Mouse (Mus musculus) induced T-regulatory cell, adult 2 months (primary cell): ENCODE measurements around the gene Gm21981.

Source experiments
- DNase-seq: peaks from one replicate; pipeline ENCODE4 v3.0.0-alpha.2; 2012; ENCODE audit warnings: low read depth

Gm21981 gene

GRCm38 (mm10) chr17:47694442-47694502 is at the start of gene Gm21981:
Gene Gm21981, minus strand, starts transcription at chr17:47694455.
- DNase-seq: no peak

- peak; percentile 65 for DNase-seq
Observed at GRCm38 (mm10) chr17:47742991-47743734, 48.9 kb upstream of the Gm21981 start.

- peak; percentile 55 for DNase-seq
Observed at GRCm38 (mm10) chr17:47740186-47740585, 45.9 kb upstream of the Gm21981 start.

- peak; percentile 84 for DNase-seq
Observed at GRCm38 (mm10) chr17:47738879-47739798, 44.9 kb upstream of the Gm21981 start.

GRCm38 (mm10) chr17:47738066-47738878 is 44.0 kb upstream of the Gm21981 start:
- peak; percentile 78 for DNase-seq

GRCm38 (mm10) chr17:47737271-47738065 is 43.2 kb upstream of the Gm21981 start:
- DNase-seq: peak; percentile 84

- DNase-seq: peak; percentile 95
Observed at GRCm38 (mm10) chr17:47736856-47737255, 42.6 kb upstream of the Gm21981 start, which contains the start of gene Tfeb. Gene Tfeb, plus strand, starts transcription at chr17:47737030.

GRCm38 (mm10) chr17:47735553-47736100 is 41.4 kb upstream of the Gm21981 start:
- no peak for DNase-seq

- DNase-seq: no peak
Observed at GRCm38 (mm10) chr17:47730633-47731575, 36.6 kb upstream of the Gm21981 start.

- no peak for DNase-seq
Observed at GRCm38 (mm10) chr17:47726566-47726965, 32.3 kb upstream of the Gm21981 start, which contains the start of gene Pgc. Gene Pgc, plus strand, starts transcription at chr17:47726842.

GRCm38 (mm10) chr17:47721183-47721582 is 26.9 kb upstream of the Gm21981 start:
- no peak for DNase-seq

GRCm38 (mm10) chr17:47715037-47715436 is 20.8 kb upstream of the Gm21981 start:
- no peak for DNase-seq

GRCm38 (mm10) chr17:47712889-47713571 is 18.8 kb upstream of the Gm21981 start:
- DNase-seq: no peak

- DNase-seq: no peak
Observed at GRCm38 (mm10) chr17:47711883-47712282, 17.6 kb upstream of the Gm21981 start.

- DNase-seq: no peak
Observed at GRCm38 (mm10) chr17:47710036-47710435, 15.8 kb upstream of the Gm21981 start.

- no peak for DNase-seq
Observed at GRCm38 (mm10) chr17:47708972-47709371, 14.7 kb upstream of the Gm21981 start.

- no peak for DNase-seq
Observed at GRCm38 (mm10) chr17:47707961-47708360, 13.7 kb upstream of the Gm21981 start.

GRCm38 (mm10) chr17:47706196-47706595 is 11.9 kb upstream of the Gm21981 start:
- no peak for DNase-seq

- DNase-seq: no peak
Observed at GRCm38 (mm10) chr17:47704692-47705091, 10.4 kb upstream of the Gm21981 start.

GRCm38 (mm10) chr17:47703556-47703955 is 9.3 kb upstream of the Gm21981 start:
- no peak for DNase-seq
